Mouse (Mus musculus): ENCODE measurements around the gene Kif18b.

GRCm38 (mm10) chr11:102924557-102925350 lies at the start of gene Kif18b:
- TF ChIP-seq CTCF (conservative IDR thresholded peaks at IDR 0.05; ENCODE audit: low read length) (no peak), NANOG (IDR thresholded peaks at IDR 0.05; ENCODE audit: borderline replicate concordance, low read length) (no peak)
